Mouse (Mus musculus) lung, postnatal 4 days (tissue): ENCODE measurements around the gene Cyb5r1.

ENCODE experiments used
- DNase-seq, 2 experiments: peaks; one replicate each; pipeline ENCODE4 v3.0.0; 2021

Gene Cyb5r1

GRCm38 (mm10) chr1:134405509-134406413 is at the start of gene Cyb5r1:
Gene Cyb5r1, plus strand, starts transcription at chr1:134405559.
- DNase-seq: peak; percentile 85 to 86

DNA sequence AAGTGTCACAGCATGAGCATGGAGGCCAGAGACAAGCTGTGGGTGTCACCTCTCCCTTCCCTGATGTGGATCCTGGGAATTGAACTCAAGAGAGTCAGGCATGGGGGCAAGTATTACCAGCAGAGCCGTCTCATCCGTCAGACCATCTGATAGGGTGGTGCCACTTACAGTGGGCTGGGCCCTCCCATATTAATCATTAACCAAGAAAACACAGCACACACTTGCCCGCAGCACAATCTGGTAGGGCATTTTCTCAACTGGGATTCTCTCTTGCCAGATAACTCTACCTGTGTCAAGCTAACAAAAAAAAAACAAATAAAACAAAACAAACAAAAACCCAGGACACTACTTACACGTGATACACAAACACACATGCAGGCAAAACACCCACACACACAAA is 47.9 kb upstream of the Cyb5r1 start:
- DNase-seq: no peak

- no peak for DNase-seq
Measured at GRCm38 (mm10) chr1:134360656-134361055, 44.7 kb upstream of the Cyb5r1 start.

DNA sequence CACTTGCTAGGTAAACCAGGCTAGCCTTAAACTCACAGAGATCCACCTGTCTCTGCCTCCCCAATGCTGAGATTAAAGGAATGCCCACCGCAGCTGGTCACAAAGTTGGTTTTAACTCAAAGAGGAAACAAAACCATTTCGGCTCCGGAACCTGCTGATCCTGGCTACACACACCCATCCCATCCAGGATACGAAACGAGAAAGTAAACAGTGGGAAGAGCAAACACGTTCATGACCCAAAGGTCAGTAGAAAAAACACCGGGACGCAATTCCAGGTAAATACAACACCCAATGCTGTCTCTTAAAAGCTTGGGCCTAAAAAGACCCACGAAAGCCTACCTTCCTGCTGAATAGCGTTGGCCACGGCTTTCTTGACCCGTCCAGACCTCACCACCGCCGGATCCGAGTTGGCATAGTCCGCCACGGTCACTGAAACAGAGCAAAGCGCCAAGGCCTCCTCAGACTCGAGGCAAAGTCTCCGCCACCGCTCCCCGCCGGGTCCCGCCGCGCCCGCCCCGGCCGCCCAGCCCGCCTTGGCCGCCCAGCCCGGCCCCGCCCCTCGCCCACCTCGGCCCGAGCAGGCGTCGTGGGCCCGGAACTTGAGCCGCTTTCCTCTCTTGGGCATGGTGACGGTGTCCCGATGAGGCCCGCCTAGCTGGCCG is 44.0 kb upstream of the Cyb5r1 start:
- no peak for DNase-seq

DNA sequence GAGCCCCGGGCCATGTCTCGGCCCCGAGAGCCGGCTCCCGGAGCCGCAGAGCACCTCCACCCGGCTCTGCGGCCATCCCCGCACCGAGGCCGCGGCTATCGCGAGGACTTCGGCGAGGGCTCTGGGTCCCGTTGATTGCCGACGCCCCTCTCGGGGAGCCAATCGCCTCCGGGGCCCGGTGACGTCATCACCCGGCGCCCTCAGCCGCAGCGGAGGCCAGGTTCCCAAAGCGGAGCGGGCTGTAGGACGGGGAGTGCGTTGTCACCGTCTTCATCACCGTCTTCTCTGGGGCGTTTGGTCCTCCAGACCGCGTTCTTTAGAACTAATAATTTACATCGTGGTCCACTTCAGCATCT is 43.5 kb upstream of the Cyb5r1 start, which contains the start of gene Tmem183a:
Gene Tmem183a, minus strand, starts transcription at position 123 of the 356 bp plus-strand sequence.
- DNase-seq: peak; percentile 97 to 98

DNA sequence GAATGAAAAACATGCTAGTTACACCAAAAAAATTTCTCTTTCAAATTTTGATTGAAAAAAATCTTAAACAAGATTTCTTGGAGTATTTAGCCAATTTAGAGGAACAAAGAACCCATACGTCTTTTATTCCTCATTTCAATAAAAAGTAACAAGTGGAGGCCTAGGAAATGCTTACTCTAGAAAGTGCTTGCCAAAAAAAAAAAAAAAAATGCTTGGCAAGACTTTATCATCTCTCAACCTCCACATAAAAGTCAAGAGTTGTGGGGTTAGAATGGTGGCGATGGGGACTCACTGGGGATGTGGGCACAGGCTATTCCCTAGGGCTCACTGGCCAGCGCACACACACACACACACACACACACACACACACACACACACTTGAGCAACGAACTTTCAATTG is 42.2 kb upstream of the Cyb5r1 start:
- no peak for DNase-seq

- DNase-seq: no peak
Measured at GRCm38 (mm10) chr1:134365491-134365890, 39.9 kb upstream of the Cyb5r1 start.

GRCm38 (mm10) chr1:134368777-134369337 is 36.5 kb upstream of the Cyb5r1 start:
- peak; percentile 62 to 71 for DNase-seq

DNA sequence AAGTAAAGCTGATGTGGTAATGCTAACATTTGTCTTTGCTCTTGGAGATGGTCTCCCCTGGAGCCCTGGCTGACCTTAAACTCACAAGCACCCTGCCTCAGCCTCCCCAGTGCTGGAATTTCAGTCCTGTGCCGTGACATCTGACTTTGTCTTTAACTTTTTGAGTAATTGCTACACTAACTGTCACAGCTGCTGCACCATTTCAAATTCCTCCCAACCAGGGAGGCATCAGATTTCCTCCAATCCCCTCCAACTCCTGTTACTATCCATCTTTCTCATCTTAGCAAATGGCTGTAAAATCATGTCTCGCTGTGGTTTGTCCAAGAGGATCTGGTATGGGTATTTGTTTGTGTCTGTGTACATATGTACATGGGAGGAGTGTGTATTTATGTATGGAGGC is 31.2 kb upstream of the Cyb5r1 start:
- no peak for DNase-seq

DNA sequence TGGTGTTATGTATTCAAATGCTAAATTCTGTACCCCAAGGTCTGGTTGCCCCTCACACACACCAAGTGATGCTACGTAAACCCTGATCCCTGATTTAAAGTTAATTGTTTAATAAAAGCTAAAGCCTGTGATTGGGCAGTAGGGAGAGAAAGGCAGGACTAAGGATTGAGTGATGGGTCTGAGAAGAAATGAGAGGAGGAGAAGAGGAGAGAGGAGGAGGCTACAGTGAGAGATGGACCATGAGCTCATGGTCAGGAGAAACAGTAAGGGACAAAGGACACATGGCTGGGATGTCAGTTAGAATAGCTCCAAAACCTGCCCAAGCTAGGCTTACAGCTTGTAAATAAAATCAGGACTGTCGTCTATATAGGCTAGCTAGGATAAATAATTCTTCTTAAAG is 24.3 kb upstream of the Cyb5r1 start:
- DNase-seq: no peak

DNA sequence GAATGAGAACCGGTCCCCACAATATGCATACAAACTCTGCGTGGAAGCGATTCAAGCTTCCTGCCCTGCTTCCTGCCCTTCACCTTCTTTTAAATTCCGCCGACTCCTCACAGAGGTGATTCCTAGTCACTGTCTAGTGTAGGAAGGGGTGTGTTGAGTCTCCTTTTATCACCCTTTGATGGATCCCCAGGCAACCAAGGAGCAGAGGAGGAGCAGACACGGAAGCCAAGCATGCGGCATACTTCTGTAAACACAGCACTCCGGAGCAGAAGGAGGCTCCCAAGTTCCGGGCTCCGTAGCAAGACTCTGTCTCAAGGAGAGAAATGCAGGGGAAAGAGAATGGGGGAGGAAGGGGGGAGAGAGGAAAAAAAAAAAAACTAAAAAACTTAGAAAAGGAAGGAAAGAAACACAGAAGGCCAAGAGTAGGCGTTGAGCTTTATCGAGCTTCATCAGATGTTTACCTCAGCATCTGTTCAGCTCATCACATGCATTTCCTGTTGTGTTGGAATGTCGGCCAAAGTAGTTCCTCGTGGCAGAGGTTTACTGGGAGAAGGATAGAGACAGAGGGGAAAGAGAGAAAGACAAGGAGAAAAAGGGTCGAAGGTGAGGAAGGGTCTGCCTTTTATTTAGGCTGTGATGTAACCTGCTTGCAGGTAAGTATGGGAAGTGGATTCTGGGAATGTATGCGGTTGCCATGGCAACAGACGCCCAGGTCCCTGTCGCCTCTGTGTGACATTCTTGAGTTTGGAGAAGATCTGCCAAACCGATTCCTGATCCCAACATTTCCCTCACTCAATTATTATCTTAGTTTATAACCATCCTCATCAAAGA is 23.3 kb upstream of the Cyb5r1 start:
- DNase-seq: peak in 1 of 2 experiments; percentile 19

GRCm38 (mm10) chr1:134384581-134384980 is 20.8 kb upstream of the Cyb5r1 start:
- no peak for DNase-seq

DNA sequence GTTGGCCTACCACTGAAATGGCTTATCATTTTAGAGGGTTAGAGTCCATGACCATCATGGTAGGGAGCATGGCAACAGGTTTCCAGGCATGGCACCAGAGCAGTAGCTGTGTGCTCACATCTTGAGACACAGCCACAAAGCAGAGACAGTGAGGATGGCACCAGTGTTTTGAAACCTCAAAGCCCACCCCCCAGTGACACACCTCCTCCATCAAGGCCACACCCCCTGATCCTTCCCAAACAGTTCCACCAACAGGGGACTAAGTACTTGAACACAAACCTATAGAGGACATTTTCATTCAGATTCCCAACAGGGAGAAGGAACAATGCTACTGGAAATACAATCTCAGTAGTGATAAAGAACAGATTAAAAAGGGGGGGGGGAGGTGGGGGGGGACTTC is 20.2 kb upstream of the Cyb5r1 start:
- no peak for DNase-seq

DNA sequence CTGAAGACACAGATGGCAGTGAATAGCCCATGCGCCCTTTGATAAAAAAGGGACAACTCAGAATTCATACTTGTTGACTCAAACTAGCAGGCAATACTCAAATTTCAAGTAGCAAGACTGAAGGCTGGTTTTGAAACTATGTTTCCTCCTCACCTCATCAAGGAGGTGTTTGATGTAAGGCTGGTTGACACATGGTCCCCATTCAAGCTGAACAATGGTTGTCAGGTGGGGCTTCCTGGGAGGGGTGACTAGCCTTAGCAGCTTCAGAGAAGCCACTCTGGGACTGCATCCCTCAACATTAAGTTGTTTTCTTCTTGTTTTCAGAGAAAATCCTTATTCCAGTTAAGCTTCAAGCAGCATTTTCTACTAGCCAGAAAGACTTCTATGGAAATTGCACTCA is 19.7 kb upstream of the Cyb5r1 start, which contains the start of gene 4933406M09Rik:
Gene 4933406M09Rik, plus strand, starts transcription at position 275 of the 400 bp plus-strand sequence.
- DNase-seq: no peak

DNA sequence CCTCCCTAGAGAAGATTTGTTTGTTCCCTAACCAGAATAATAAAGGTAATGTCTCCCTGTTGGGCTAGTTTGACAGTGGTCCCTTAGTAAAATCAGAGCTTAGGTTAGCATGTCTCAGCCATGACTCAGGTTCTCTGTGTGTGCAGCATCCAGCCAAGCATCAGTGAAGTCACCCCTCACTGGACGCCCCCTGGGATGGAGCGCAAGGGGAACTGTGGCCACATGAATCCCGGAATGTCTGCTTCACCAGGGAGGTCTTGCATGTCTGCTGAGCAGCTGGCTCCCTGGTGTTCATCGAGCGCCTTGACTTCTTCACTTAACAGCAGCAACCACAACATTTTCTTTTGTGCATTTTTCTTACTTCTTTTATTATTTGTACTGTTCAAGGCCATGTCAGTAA is 11.5 kb upstream of the Cyb5r1 start:
- no peak for DNase-seq

DNA sequence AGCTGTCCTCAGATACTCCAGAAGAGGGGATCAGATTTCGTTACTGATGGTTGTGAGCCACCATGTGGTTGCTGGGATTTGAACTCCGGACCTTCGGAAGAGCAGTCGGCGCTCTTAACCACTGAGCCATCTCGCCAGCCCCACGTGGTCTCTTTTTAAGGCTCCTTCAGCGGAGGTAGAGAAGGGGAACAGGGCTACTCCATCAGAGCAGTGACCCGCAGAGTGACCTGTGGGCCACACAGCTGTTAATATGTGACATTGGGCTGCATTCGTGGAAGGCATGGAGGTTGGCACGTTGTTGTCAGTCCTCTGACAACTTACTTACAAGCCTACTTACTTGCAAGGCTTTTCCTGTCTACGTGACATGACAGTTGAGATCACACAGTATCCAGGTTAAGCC is 7.1 kb upstream of the Cyb5r1 start:
- DNase-seq: no peak

GRCm38 (mm10) chr1:134399735-134400134 is 5.6 kb upstream of the Cyb5r1 start:
- DNase-seq: peak in 1 of 2 experiments; percentile 24

GRCm38 (mm10) chr1:134406414-134406771 is 1.0 kb downstream of the Cyb5r1 start:
- no peak for DNase-seq

DNA sequence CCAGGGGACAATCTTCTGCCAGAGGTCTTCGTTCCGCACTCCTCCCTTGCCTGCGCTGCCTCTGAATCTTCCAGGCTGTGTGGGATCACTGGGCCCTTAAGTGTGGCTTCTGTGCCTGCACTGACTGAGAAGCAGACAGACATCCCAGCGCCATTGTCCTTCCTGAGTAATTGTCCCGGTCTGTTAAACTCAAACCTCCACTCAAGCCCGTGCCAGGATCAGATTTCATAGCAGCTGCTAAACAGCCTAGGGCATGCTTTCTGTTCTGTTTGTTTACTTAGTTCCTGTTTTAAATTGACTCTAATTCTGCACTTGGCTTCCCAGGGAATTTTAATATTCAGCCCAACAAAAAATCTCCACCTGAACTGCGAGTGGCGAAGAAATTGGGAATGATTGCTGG is 2.7 kb downstream of the Cyb5r1 start:
- no peak for DNase-seq

- no peak for DNase-seq
Measured at GRCm38 (mm10) chr1:134411706-134412629, 6.6 kb downstream of the Cyb5r1 start.

- no peak for DNase-seq
Measured at GRCm38 (mm10) chr1:134414038-134414437, 8.7 kb downstream of the Cyb5r1 start.
